Mouse (Mus musculus) midbrain, postnatal 0 days (tissue): ENCODE data around the gene P3h3. TPM values are rescaled to one million over a fixed set of nuclear protein-coding genes. Genes with fewer than 3 reads are reported as not detected.

Experiments used
- ATAC-seq: fragments of 200-750 bp; cut with Nextera tagmentation; 2 replicates; pipeline ENCODE4 v1.8.0; 2017; ENCODE audit warnings: moderate number of reproducible peaks, mild to moderate bottlenecking, moderate TSS enrichment, moderate library complexity; ENCODE audit not compliant: low FRiP score
- DNase-seq: peaks from one replicate; pipeline ENCODE4 v3.0.0-alpha.2; 2015; ENCODE audit warnings: low spot score
- H3K27ac ChIP-seq: fragments of 300-500 bp; sonication (generic); 2 replicates; pipeline ENCODE4 v1.5.1; 2014; ENCODE audit warnings: low read depth, mild to moderate bottlenecking, low read length, mixed read lengths
- H3K27me3 ChIP-seq: fragments of 300-500 bp; sonication (generic); 2 replicates; pipeline ENCODE4 v1.6.1; 2014; ENCODE audit warnings: low read length, control low read depth, mixed read lengths; ENCODE audit not compliant: insufficient read depth
- H3K36me3 ChIP-seq: fragments of 300-500 bp; sonication (generic); 2 replicates; pipeline ENCODE4 v1.6.1; 2014; ENCODE audit warnings: low read length, control low read depth, mixed read lengths; ENCODE audit not compliant: insufficient read depth
- H3K4me1 ChIP-seq: fragments of 300-500 bp; sonication (generic); 2 replicates; pipeline ENCODE4 v1.6.1; 2014; ENCODE audit warnings: mild to moderate bottlenecking, control low read depth, antibody characterized with exemption, low read length, mixed read lengths; ENCODE audit not compliant: insufficient read depth
- H3K4me2 ChIP-seq: fragments of 300-500 bp; sonication (generic); 2 replicates; pipeline ENCODE4 v1.6.1; 2014; ENCODE audit warnings: low read depth, mild to moderate bottlenecking, low read length, mixed read lengths; ENCODE audit not compliant: poor library complexity, severe bottlenecking
- H3K4me3 ChIP-seq: fragments of 300-500 bp; sonication (generic); 2 replicates; pipeline ENCODE4 v1.5.1; 2014; ENCODE audit warnings: low read depth, mild to moderate bottlenecking, low read length, moderate library complexity
- H3K9ac ChIP-seq: fragments of 300-500 bp; sonication (generic); replicated peaks from 2 replicates; pipeline ENCODE4 v1.6.1; 2014; ENCODE audit warnings: mild to moderate bottlenecking, low read length, moderate library complexity, mixed read lengths; ENCODE audit not compliant: poor library complexity, severe bottlenecking
- H3K9me3 ChIP-seq: fragments of 300-500 bp; sonication (generic); 2 replicates; pipeline ENCODE4 v1.6.1; 2016; ENCODE audit warnings: low read length, control low read depth
- CTCF ChIP-seq: IDR thresholded peaks from 2 replicates; pipeline ENCODE4 v1.5.1; 2016; ENCODE audit warnings: antibody characterized with exemption, mild to moderate bottlenecking
- WGBS: fragments of 180-500 bp; shearing (Covaris S2); extraction: QIAGEN DNeasy Blood & Tissue Kit; methylation state at CpG from one replicate; pipeline ENCODE4 v1.1.7; 2014; 5-methylcytosine and 5-hydroxymethylcytosine counted together
- polyA plus RNA-seq: library from polyadenylated mRNA; unstranded; fragments of >200 nt; fragmentation: Nextera tagmentation; extraction: Ambion mirVana; gene quantifications from 2 replicates; pipeline ENCODE4 v1.2.1, GENCODE M21; 2015
- total RNA-seq: library from RNA; depleted of rRNA; stranded (reverse); fragments of >200 nt; gene quantifications from 2 replicates; pipeline ENCODE4 v1.2.3, GENCODE M21; 2014

Gene P3h3
- total and polyA plus RNA-seq, 2 experiments from 2014 or later: 11.2 to 74.4 TPM

- ATAC-seq (no peak), DNase-seq (no peak)
- Histone ChIP-seq H3K4me1 (peaks cover 5% of the 10 kb centered on the region), H3K27me3 (no peaks in the 10 kb centered on the region), H3K4me3 (no peak overlapping the region), H3K36me3 (peaks cover 70% of the 10 kb centered on the region), H3K4me2 (no peak overlapping the region), H3K27ac (no peak overlapping the region), H3K9me3 (no peaks in the 10 kb centered on the region), H3K9ac (no peak overlapping the region)
- no peak for TF ChIP-seq CTCF
- WGBS: 95% methylated on average over 8 of the region's 8 CpGs
Measured at GRCm38 (mm10) chr6:124817971-124818370, 39.6 kb downstream of the P3h3 start.

DNA sequence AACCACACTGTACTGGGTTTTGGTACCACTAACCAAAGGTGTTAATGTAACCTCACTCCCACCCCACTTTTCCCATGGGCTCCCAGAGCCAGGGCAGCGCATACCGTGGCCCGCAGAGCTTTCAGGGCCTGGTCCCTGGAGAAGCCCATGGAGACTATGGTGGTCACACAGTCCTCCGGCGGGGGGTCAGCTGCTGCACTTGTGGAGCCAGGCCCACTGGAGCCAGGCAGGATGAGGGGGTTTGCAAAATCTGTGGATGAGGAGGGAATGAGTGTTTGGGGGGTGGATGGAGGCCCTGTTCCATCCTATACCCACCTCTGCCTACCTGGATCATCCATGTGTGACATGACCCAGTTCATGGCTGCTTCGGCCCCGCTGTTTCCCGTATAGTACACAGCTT, 40.0 kb downstream of the P3h3 start:
- Histone ChIP-seq H3K4me2 (no peak overlapping the region), H3K4me3 (no peak overlapping the region), H3K9me3 (no peaks in the 10 kb centered on the region), H3K9ac (no peak overlapping the region), H3K27me3 (no peaks in the 10 kb centered on the region), H3K4me1 (peaks cover 7% of the 10 kb centered on the region), H3K36me3 (peaks cover 66% of the 10 kb centered on the region), H3K27ac (no peak overlapping the region)
- no peak for TF ChIP-seq CTCF
- no peak for ATAC-seq
- WGBS: 96% methylated on average over 8 of the region's 8 CpGs
- DNase-seq: no peak

DNA sequence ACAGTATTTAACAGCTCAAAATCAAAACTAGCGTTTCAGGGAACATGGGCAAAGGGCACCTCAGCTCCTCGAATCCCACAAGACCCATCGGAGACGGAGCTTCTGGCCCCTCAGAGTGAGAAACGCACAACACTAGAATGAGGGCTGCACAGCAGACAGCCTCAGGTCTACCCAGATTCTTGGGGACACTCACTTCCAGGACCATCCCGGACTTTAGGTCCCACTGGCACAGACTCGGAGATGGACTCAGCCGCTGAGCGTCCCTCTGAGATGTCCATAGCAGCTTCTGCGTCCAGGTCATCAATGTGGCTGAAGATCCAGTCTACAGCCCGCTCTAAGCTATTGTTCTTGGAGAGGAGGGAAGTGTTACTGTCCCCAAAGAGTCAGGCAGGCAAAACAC, 40.4 kb downstream of the P3h3 start:
- Histone ChIP-seq H3K27me3 (no peaks in the 10 kb centered on the region), H3K27ac (no peak overlapping the region), H3K9ac (no peak overlapping the region), H3K9me3 (no peaks in the 10 kb centered on the region), H3K4me3 (no peak overlapping the region), H3K4me2 (no peak overlapping the region), H3K36me3 (peaks cover 63% of the 10 kb centered on the region), H3K4me1 (peaks cover 11% of the 10 kb centered on the region)
- ATAC-seq: no peak
- TF ChIP-seq CTCF: no peak
- WGBS: 95% methylated on average over 11 of the region's 11 CpGs
- no peak for DNase-seq

DNA sequence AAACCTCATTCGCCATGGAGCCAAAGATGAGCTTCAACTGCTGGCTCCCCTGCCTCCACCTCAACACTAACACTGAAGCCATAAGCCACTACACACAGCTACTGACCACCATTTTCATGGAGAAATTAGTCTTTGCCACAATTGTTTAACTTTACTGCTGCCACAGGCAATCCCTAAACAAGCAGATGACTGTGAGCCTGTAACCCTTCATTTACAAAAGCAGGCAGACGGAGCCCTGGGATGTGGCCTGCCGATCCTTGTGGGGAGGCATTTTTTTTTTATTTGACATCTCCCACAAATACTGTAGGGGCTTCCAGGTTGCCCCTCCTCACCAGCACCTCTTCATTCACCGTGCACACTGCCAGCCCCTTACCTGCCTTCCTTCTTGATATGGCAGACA, 40.9 kb downstream of the P3h3 start:
- Histone ChIP-seq H3K9me3 (no peaks in the 10 kb centered on the region), H3K27me3 (no peaks in the 10 kb centered on the region), H3K27ac (no peak overlapping the region), H3K36me3 (peaks cover 63% of the 10 kb centered on the region), H3K9ac (no peak overlapping the region), H3K4me2 (no peak overlapping the region), H3K4me3 (no peak overlapping the region), H3K4me1 (peaks cover 12% of the 10 kb centered on the region)
- no peak for TF ChIP-seq CTCF
- WGBS: 92% methylated on average over 4 of the region's 4 CpGs
- DNase-seq (no peak), ATAC-seq (no peak)

- DNase-seq (peak; percentile 40), ATAC-seq (no peak)
- TF ChIP-seq CTCF: no peak
- peak overlapping the region; percentile 87; the same call in 1 of the 2 replicates for H3K4me2 ChIP-seq
- H3K27ac ChIP-seq: no peak overlapping the region
- 69% methylated on average over 9 of the region's 9 CpGs for WGBS
- H3K27me3 ChIP-seq: no peaks in the 10 kb centered on the region
- peaks cover 53% of the 10 kb centered on the region for H3K36me3 ChIP-seq
- peaks cover 12% of the 10 kb centered on the region for H3K4me1 ChIP-seq
- 0 out of 2 replicates have a peak overlapping the region, but pooled peaks have one; percentile 19 for H3K9ac ChIP-seq
- H3K9me3 ChIP-seq: no peaks in the 10 kb centered on the region
- H3K4me3 ChIP-seq: no peak overlapping the region
Measured at GRCm38 (mm10) chr6:124814858-124815774, 42.4 kb downstream of the P3h3 start.

DNA sequence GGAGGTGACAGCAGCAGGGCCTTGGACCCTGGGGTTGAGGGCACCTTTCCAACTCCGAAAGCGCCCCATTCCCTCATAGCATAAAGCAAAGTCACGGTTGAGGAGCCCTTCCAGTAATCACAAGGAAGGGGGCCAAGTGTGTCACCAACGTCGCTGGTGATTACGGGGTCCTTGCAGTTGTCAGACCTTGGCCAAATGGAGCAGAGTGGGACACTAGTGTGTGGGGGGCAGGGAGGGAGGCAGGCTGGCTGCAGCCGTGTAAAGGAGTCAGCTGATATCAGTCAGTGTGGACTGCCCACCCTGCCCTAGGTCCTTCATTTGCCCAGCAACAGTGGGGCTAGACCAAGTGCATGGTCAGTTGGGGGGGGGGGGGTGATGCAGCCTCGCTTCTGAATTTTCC, 43.1 kb downstream of the P3h3 start:
- WGBS: 39% methylated on average over 8 of the region's 8 CpGs
- H3K27me3 ChIP-seq: no peaks in the 10 kb centered on the region
- DNase-seq: peak; percentile 32
- no peak overlapping the region for H3K9ac ChIP-seq
- peaks cover 14% of the 10 kb centered on the region for H3K4me1 ChIP-seq
- H3K36me3 ChIP-seq: peaks cover 47% of the 10 kb centered on the region
- no peak for TF ChIP-seq CTCF
- H3K4me3 ChIP-seq: peak overlapping the region; percentile 61
- H3K4me2 ChIP-seq: peak overlapping the region; percentile 87
- no peaks in the 10 kb centered on the region for H3K9me3 ChIP-seq
- H3K27ac ChIP-seq: peak overlapping the region; percentile 74; the same call in 1 of the 2 replicates
- ATAC-seq: peak; percentile 35
